Mouse (Mus musculus): ENCODE data around the gene Slc32a1.
A peak's percentile ranks its signal among the peaks of the same experiment; 100 is the strongest.

The Slc32a1 gene

GRCm38 (mm10) chr2:158610488-158611325, at the start of gene Slc32a1:
Gene Slc32a1, plus strand, starts transcription at chr2:158610767.
- peak; percentile 61 for DNase-seq (ENCODE audit: low read depth, low spot score)

- DNase-seq (ENCODE audit: low read depth, low spot score), result no peak
Observed at GRCm38 (mm10) chr2:158560801-158561200, 49.8 kb upstream of the Slc32a1 start.

DNA sequence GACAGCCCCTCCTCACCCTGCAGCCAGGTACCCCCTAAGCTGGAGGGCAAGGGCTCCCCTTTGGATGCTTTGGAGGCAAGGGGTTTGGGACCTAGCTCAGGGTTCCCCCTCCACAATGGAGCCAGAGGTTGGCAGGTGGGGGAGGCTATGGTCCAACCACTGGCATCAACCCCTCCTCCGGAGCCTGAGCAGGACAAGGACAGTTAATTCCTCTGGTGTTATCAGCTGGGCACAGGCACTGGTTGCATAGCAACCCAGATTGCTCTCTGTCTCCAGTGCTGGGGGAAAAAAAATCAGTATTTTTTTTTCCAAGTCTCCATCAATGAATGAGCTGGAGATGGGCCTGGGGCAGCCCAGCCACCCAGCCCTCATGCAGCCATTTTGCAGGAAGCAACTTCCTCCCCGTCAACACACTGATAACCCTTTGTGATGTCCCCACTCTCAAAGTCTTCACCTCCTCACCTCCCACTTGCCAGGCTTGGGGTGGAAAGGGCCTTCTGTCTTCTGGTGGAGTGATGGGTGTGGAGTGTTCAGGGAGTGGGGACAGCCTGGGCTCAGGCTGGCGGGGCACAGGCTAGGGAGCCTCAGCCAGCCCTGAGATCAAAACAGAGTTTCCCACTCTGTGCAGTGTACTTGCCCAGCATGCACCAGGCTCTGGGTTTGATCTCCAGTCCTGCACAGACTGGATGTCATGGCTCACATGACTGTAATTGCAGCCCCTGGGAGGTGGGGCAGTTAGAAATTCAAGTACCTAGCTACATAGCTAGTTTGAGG, 49.0 kb upstream of the Slc32a1 start:
- no peak for DNase-seq (ENCODE audit: low read depth, low spot score)

- peak; percentile 85 for DNase-seq (ENCODE audit: low read depth, low spot score)
Observed at GRCm38 (mm10) chr2:158570421-158571081, 40.0 kb upstream of the Slc32a1 start.

DNA sequence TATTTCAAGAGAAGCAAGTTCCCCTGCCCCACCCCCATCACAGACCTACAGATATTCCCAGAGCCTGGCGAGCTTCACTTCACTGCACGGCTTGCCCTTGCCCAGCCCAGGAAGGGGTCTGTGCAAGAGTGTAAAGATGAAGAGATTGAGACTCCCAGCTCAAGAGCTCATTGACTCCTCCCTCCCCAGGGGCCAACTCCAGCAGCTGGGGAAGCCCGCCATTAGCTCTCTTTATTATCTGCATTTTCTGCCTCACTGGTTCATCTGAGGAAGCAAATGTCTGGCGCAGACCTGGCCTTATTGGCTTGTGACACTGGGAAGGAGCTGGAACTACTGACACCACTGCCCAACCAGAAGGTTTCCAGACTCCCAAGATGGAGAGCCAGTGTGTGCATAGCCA, 30.6 kb upstream of the Slc32a1 start:
- no peak for DNase-seq (ENCODE audit: low read depth, low spot score)

- DNase-seq (ENCODE audit: low read depth, low spot score), result peak; percentile 80
Observed at GRCm38 (mm10) chr2:158584621-158585358, 25.8 kb upstream of the Slc32a1 start.

GRCm38 (mm10) chr2:158588524-158589271, 21.9 kb upstream of the Slc32a1 start:
- no peak for DNase-seq (ENCODE audit: low read depth, low spot score)

DNA sequence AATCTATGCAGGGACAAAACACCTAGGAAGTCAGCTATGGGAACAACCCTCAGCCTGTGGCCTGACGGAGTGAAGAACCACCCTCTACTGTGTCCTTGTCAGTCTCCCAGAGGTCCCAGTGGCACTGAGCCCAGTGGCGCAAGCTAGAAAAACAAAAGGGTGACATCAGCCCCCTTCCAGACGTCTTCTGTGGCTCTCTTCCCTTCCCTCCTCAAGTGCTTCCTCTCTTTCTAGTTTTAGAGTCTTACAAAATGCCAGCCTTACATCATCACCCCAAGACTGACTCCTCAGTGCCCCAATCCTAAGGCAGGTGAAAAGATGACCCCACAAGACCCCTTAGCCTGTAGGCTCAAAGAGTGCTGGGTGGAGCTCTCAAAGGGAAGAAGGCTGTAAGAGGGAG, 20.1 kb upstream of the Slc32a1 start:
- no peak for DNase-seq (ENCODE audit: low read depth, low spot score)

- DNase-seq (ENCODE audit: low read depth, low spot score), result peak; percentile 78
Observed at GRCm38 (mm10) chr2:158591286-158591685, 19.3 kb upstream of the Slc32a1 start.

DNA sequence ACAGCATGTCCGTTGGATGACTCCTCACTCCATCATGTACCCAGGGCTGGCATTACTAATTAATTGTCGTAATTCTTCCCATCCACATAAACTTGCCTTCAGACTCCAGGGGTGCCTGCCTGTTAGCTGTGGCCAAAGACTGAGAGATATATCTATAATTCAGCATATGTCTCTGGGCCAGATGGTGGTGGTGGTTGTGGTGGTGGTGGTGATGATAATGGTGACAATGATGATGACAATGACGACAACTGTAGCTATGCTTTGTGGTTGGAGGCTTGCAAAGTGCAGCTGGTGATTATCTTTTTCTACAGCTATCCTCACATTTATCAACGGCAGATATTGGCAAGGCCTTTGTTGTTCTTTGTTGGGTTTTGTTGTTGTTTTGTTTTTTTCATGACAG, 17.2 kb upstream of the Slc32a1 start:
- no peak for DNase-seq (ENCODE audit: low read depth, low spot score)

DNA sequence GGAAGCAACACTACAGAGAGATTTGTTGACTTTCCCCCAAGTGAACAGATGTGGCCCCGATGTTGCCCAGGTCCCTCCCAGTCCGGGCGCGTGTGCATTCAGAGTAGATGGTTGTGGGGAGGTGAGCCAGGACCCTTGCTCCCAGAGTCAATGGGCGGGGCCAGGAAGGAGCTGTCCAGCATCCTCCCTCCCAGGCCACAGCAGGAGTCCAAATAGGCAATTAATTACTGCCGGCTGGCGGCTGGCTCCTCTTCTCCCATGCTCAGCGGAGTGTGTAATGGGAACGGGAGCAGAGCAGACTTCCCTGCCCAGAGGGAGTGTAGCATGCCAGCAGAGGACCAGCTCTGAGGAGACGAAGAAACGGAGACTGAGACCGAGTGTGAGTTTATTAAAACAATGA, 15.5 kb upstream of the Slc32a1 start:
- peak; percentile 78 for DNase-seq (ENCODE audit: low read depth, low spot score)

GRCm38 (mm10) chr2:158595577-158595976, 15.0 kb upstream of the Slc32a1 start:
- DNase-seq (ENCODE audit: low read depth, low spot score), result no peak

GRCm38 (mm10) chr2:158596803-158597202, 13.8 kb upstream of the Slc32a1 start:
- DNase-seq (ENCODE audit: low read depth, low spot score), result no peak

GRCm38 (mm10) chr2:158600517-158600916, 10.1 kb upstream of the Slc32a1 start:
- no peak for DNase-seq (ENCODE audit: low read depth, low spot score)

GRCm38 (mm10) chr2:158601326-158601725, 9.2 kb upstream of the Slc32a1 start:
- peak; percentile 37 for DNase-seq (ENCODE audit: low read depth, low spot score)

DNA sequence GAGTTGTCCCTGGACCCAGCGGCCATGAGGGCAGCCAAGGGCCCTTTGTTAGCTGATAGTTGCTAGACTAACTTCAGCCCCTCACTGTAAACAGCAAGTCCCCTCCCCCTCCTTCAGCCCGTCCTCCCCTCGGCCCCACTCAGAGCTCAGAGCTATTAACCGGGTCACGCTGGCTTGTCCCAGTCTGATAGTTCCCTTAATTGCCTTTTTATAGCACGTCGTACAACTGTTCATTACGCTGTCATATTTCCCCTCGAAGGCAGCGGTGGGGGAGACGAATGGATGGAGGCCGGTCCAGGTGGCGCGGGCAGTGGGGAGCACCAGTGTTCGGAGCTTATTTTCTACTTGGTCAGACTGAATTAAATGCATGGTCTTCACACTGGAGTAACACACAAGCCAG, 7.9 kb upstream of the Slc32a1 start:
- no peak for DNase-seq (ENCODE audit: low read depth, low spot score)

- no peak for DNase-seq (ENCODE audit: low read depth, low spot score)
Observed at GRCm38 (mm10) chr2:158606511-158606964, 4.0 kb upstream of the Slc32a1 start.

GRCm38 (mm10) chr2:158609681-158610080, 886 bp upstream of the Slc32a1 start:
- DNase-seq (ENCODE audit: low read depth, low spot score), result peak; percentile 31

- DNase-seq (ENCODE audit: low read depth, low spot score), result no peak
Observed at GRCm38 (mm10) chr2:158611326-158611719, 756 bp downstream of the Slc32a1 start.

Measured in R1 (cell line).